Mouse (Mus musculus): ENCODE results near the gene Igf2. TPM values are rescaled to one million over a fixed set of nuclear protein-coding genes. Genes with fewer than 3 reads are reported as not detected.
A peak's percentile ranks its signal among the peaks of the same experiment; 100 is the strongest.

The Igf2 gene
- polyA plus RNA-seq (2014; fragmentation: Nextera tagmentation; extraction: Ambion mirVana) = 1,590 and 1,642 TPM in 2 replicates

DNA sequence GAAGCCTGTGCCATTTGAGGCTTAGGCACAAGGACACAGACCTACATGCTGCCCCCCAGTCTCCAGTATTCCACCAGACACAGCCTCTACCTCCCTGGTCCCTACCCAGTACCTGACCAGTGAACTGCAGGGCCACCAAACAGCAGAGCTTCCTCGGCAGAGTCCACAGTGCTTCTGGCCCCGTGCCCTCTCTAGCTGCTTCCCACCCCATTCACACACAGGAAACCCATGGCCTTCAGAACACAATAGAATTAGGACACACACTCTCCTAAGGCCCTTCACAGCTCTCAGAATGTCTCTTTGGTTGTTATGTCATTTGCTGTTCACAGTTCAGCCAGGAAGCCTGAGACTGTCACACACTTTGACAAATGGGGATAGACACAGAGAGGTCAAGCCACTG, at the start of gene Igf2:
Gene Igf2 (minus strand): TSS at position 158 of the 400 bp plus-strand sequence.
- Histone ChIP-seq H3K9ac (ENCODE audit: low read length) (peak within 1 kb of the TSS; percentile 42; the same call in 1 of the 2 replicates), H3K4me3 (ENCODE audit: control insufficient read depth in 1 of 2, insufficient read depth in 1 of 2, low read depth in 1 of 2, low read length in 2 of 2) (0 out of 4 replicates have a peak within 1 kb of the TSS, but pooled peaks of 1 of the 2 experiments have one; percentile 62), H3K9me3 (ENCODE audit: control insufficient read depth, low read length) (peaks cover 33% of the 10 kb centered on the region), H3K27me3 (ENCODE audit: control insufficient read depth, insufficient read depth, low read length) (peaks cover 45% of the 10 kb centered on the region), H3K4me1 (ENCODE audit: control insufficient read depth in 2 of 2, insufficient read depth in 2 of 2, low read length in 2 of 2) (0 out of 4 replicates have a peak, but pooled peaks cover 0 to 5% of the 10 kb centered on the region in 2 experiments), H3K27ac (replicated peaks in 1 of 2; ENCODE audit: control insufficient read depth in 1 of 2, insufficient read depth in 1 of 2, low read depth in 2 of 2, low read length in 2 of 2) (peak within 1 kb of the TSS; percentile 31 to 80), H3K36me3 (ENCODE audit: control insufficient read depth, insufficient read depth, low read length) (peaks cover 14% of the 10 kb centered on the region), H3K4me2 (ENCODE audit: low read length) (peak within 1 kb of the TSS; percentile 65)
- WGBS = 70% methylated on average over 2 of the region's 2 CpGs
- peak; percentile 18; the same call in 1 of the 2 replicates for ATAC-seq (ENCODE audit: insufficient number of reproducible peaks, insufficient read depth, low FRiP score, low read depth)

DNA sequence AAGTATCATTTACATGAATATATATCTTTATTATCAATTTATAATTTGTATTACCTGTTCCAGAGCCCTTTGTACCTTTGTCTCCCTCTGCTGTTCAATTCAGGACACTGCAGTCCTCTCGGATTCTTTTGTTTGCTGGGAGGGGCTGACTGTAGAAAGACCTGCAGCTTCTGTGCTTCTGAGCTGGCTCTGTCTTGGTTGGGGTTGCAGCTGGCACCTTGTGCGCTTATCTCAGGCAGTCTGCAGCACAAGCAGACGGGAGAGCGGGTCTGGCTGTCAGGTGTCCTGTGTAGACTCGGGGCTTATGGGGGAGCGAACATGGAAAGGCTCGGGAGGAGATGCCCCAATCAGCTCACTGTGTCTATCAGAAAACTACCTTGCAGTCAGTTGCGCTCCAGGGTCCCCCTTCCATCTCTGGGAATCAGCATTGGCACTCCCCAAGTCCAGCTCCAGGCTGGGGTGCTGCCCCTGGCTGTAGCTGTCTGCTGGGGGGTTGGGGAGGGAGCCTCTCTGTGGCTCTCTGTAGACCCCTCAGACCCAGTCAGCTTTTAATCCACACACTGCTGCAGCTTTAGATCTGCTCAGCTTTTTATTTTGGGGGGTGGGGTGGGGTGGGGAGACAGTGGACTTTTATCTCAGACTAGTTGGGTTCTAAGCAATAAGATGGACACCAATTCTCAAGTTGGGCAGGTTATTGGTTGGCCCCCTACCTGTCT, 48.3 kb upstream of the Igf2 start:
- ATAC-seq (ENCODE audit: insufficient number of reproducible peaks, insufficient read depth, low FRiP score, low read depth) = no peak
- Histone ChIP-seq H3K4me1 (ENCODE audit: control insufficient read depth in 2 of 2, insufficient read depth in 2 of 2, low read length in 2 of 2) (no peaks in the 10 kb centered on the region), H3K27me3 (ENCODE audit: control insufficient read depth, insufficient read depth, low read length) (no peaks in the 10 kb centered on the region), H3K27ac (replicated peaks in 1 of 2; ENCODE audit: control insufficient read depth in 1 of 2, insufficient read depth in 1 of 2, low read depth in 2 of 2, low read length in 2 of 2) (no peak overlapping the region), H3K4me2 (ENCODE audit: low read length) (peak overlapping the region; percentile 51), H3K4me3 (ENCODE audit: control insufficient read depth in 1 of 2, insufficient read depth in 1 of 2, low read depth in 1 of 2, low read length in 2 of 2) (peak overlapping the region; percentile 3 to 14; a peak in 2 of 4 replicates), H3K9ac (ENCODE audit: low read length) (peak overlapping the region; percentile 45; the same call in 1 of the 2 replicates), H3K9me3 (ENCODE audit: control insufficient read depth, low read length) (no peaks in the 10 kb centered on the region), H3K36me3 (ENCODE audit: control insufficient read depth, insufficient read depth, low read length) (no peaks in the 10 kb centered on the region)
- WGBS = 18% methylated on average over 8 of the region's 8 CpGs

- no peak for ATAC-seq (ENCODE audit: insufficient number of reproducible peaks, insufficient read depth, low FRiP score, low read depth)
- no peak overlapping the region for H3K27ac ChIP-seq (replicated peaks in 1 of 2; ENCODE audit: control insufficient read depth in 1 of 2, insufficient read depth in 1 of 2, low read depth in 2 of 2, low read length in 2 of 2)
- no peak overlapping the region for H3K4me2 ChIP-seq (ENCODE audit: low read length)
- H3K36me3 ChIP-seq (ENCODE audit: control insufficient read depth, insufficient read depth, low read length) = no peaks in the 10 kb centered on the region
- WGBS = 71% methylated on average over 2 of the region's 2 CpGs
- H3K27me3 ChIP-seq (ENCODE audit: control insufficient read depth, insufficient read depth, low read length) = no peaks in the 10 kb centered on the region
- no peak overlapping the region for H3K4me3 ChIP-seq (ENCODE audit: control insufficient read depth in 1 of 2, insufficient read depth in 1 of 2, low read depth in 1 of 2, low read length in 2 of 2)
- H3K9me3 ChIP-seq (ENCODE audit: control insufficient read depth, low read length) = no peaks in the 10 kb centered on the region
- H3K9ac ChIP-seq (ENCODE audit: low read length) = no peak overlapping the region
- no peaks in the 10 kb centered on the region for H3K4me1 ChIP-seq (ENCODE audit: control insufficient read depth in 2 of 2, insufficient read depth in 2 of 2, low read length in 2 of 2)
These were observed 40.3 kb upstream of the Igf2 start for GRCm38 (mm10) chr7:142706873-142707272.

GRCm38 (mm10) chr7:142699334-142699860, 32.8 kb upstream of the Igf2 start:
- no peaks in the 10 kb centered on the region for H3K27me3 ChIP-seq (ENCODE audit: control insufficient read depth, insufficient read depth, low read length)
- no peak overlapping the region for H3K4me2 ChIP-seq (ENCODE audit: low read length)
- H3K4me3 ChIP-seq (ENCODE audit: control insufficient read depth in 1 of 2, insufficient read depth in 1 of 2, low read depth in 1 of 2, low read length in 2 of 2) = no peak overlapping the region
- no peaks in the 10 kb centered on the region for H3K36me3 ChIP-seq (ENCODE audit: control insufficient read depth, insufficient read depth, low read length)
- no peak for ATAC-seq (ENCODE audit: insufficient number of reproducible peaks, insufficient read depth, low FRiP score, low read depth)
- WGBS = 56% methylated on average over 5 of the region's 5 CpGs
- H3K4me1 ChIP-seq (ENCODE audit: control insufficient read depth in 2 of 2, insufficient read depth in 2 of 2, low read length in 2 of 2) = no peaks in the 10 kb centered on the region
- no peak overlapping the region for H3K9ac ChIP-seq (ENCODE audit: low read length)
- no peak overlapping the region for H3K27ac ChIP-seq (replicated peaks in 1 of 2; ENCODE audit: control insufficient read depth in 1 of 2, insufficient read depth in 1 of 2, low read depth in 2 of 2, low read length in 2 of 2)
- H3K9me3 ChIP-seq (ENCODE audit: control insufficient read depth, low read length) = no peaks in the 10 kb centered on the region

GRCm38 (mm10) chr7:142678611-142679010, 12.0 kb upstream of the Igf2 start:
- no peaks in the 10 kb centered on the region for H3K36me3 ChIP-seq (ENCODE audit: control insufficient read depth, insufficient read depth, low read length)

DNA sequence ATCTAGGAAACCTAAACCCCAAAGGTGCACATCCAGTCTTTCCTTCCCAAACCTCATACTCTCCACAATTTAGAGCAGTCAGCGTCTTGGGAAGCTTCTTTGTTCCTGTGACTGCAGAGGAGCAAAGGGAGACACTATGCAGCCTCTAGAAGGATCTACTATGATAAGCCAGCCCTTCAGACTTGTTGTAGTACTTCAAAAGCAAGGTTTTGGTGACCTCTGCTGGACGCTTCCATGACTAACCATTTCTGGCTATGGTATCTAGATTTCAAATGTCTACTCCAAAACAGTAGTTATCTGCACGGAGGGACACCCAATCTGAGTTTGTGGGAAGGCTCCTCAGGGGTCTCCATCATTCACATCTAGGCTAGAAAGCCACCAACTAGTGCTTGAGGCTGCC, 9.0 kb upstream of the Igf2 start:
- Histone ChIP-seq H3K9me3 (ENCODE audit: control insufficient read depth, low read length) (peaks cover 16% of the 10 kb centered on the region), H3K27ac (replicated peaks in 1 of 2; ENCODE audit: control insufficient read depth in 1 of 2, insufficient read depth in 1 of 2, low read depth in 2 of 2, low read length in 2 of 2) (no peak overlapping the region), H3K9ac (ENCODE audit: low read length) (no peak overlapping the region), H3K36me3 (ENCODE audit: control insufficient read depth, insufficient read depth, low read length) (no peaks in the 10 kb centered on the region), H3K27me3 (ENCODE audit: control insufficient read depth, insufficient read depth, low read length) (no peaks in the 10 kb centered on the region), H3K4me3 (ENCODE audit: control insufficient read depth in 1 of 2, insufficient read depth in 1 of 2, low read depth in 1 of 2, low read length in 2 of 2) (no peak overlapping the region), H3K4me1 (ENCODE audit: control insufficient read depth in 2 of 2, insufficient read depth in 2 of 2, low read length in 2 of 2) (no peaks in the 10 kb centered on the region), H3K4me2 (ENCODE audit: low read length) (no peak overlapping the region)
- ATAC-seq (ENCODE audit: insufficient number of reproducible peaks, insufficient read depth, low FRiP score, low read depth) = no peak
- WGBS = 5% methylated on average over 3 of the region's 3 CpGs

More at GRCm38 (mm10) chr7:142678611-142679010, 12.0 kb upstream of the Igf2 start:
- ATAC-seq (ENCODE audit: insufficient number of reproducible peaks, insufficient read depth, low FRiP score, low read depth) = no peak
- WGBS = 75% methylated on average over 3 of the region's 3 CpGs
- Histone ChIP-seq H3K4me2 (ENCODE audit: low read length) (no peak overlapping the region), H3K27ac (replicated peaks in 1 of 2; ENCODE audit: control insufficient read depth in 1 of 2, insufficient read depth in 1 of 2, low read depth in 2 of 2, low read length in 2 of 2) (no peak overlapping the region), H3K4me1 (ENCODE audit: control insufficient read depth in 2 of 2, insufficient read depth in 2 of 2, low read length in 2 of 2) (no peaks in the 10 kb centered on the region), H3K27me3 (ENCODE audit: control insufficient read depth, insufficient read depth, low read length) (no peaks in the 10 kb centered on the region), H3K4me3 (ENCODE audit: control insufficient read depth in 1 of 2, insufficient read depth in 1 of 2, low read depth in 1 of 2, low read length in 2 of 2) (no peak overlapping the region), H3K9ac (ENCODE audit: low read length) (no peak overlapping the region), H3K9me3 (ENCODE audit: control insufficient read depth, low read length) (no peaks in the 10 kb centered on the region)

DNA sequence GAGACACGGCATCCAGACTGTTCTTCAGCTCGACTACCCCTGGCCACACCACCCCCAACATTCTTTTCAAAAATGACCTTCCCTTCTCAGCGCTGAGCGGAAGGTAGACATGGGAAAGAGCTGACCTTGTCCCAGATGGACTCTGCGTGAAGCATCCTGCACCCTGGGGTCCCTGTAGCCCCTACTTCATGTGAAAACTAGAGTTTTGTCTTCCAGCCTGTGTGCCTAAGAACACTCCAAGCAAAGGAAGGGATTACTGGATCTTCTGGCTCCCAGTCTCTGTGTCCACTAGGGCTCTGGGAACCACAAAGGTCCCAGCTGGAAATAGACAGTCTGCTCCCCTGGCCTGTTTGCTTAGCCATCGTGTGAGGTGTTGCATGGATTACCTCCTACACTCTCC, 8.5 kb upstream of the Igf2 start:
- WGBS = 67% methylated on average over 6 of the region's 6 CpGs
- Histone ChIP-seq H3K9me3 (ENCODE audit: control insufficient read depth, low read length) (peaks cover 21% of the 10 kb centered on the region), H3K4me1 (ENCODE audit: control insufficient read depth in 2 of 2, insufficient read depth in 2 of 2, low read length in 2 of 2) (no peaks in the 10 kb centered on the region), H3K4me3 (ENCODE audit: control insufficient read depth in 1 of 2, insufficient read depth in 1 of 2, low read depth in 1 of 2, low read length in 2 of 2) (no peak overlapping the region), H3K9ac (ENCODE audit: low read length) (no peak overlapping the region), H3K27ac (replicated peaks in 1 of 2; ENCODE audit: control insufficient read depth in 1 of 2, insufficient read depth in 1 of 2, low read depth in 2 of 2, low read length in 2 of 2) (no peak overlapping the region), H3K4me2 (ENCODE audit: low read length) (no peak overlapping the region), H3K27me3 (ENCODE audit: control insufficient read depth, insufficient read depth, low read length) (no peaks in the 10 kb centered on the region), H3K36me3 (ENCODE audit: control insufficient read depth, insufficient read depth, low read length) (no peaks in the 10 kb centered on the region)
- ATAC-seq (ENCODE audit: insufficient number of reproducible peaks, insufficient read depth, low FRiP score, low read depth) = no peak

All from heart, embryonic 14.5 days (tissue).